Mouse (Mus musculus) cerebellum, adult 2 months (tissue): Measurements from ENCODE around the gene Srrd.

ENCODE experiments used
- CTCF ChIP-seq: fragments of 200-500 bp; IDR thresholded peaks from 2 replicates; pipeline ENCODE4 v1.5.1; 2011; ENCODE audit warnings: low read depth, mild to moderate bottlenecking, control low read depth, low read length, moderate library complexity, borderline replicate concordance; ENCODE audit not compliant: insufficient read depth
- POLR2A ChIP-seq: fragments of 200-500 bp; IDR thresholded peaks from 2 replicates; pipeline ENCODE4 v1.6.1; 2011; ENCODE audit warnings: low read length, control low read depth, borderline replicate concordance; ENCODE audit not compliant: insufficient read depth

DNA sequence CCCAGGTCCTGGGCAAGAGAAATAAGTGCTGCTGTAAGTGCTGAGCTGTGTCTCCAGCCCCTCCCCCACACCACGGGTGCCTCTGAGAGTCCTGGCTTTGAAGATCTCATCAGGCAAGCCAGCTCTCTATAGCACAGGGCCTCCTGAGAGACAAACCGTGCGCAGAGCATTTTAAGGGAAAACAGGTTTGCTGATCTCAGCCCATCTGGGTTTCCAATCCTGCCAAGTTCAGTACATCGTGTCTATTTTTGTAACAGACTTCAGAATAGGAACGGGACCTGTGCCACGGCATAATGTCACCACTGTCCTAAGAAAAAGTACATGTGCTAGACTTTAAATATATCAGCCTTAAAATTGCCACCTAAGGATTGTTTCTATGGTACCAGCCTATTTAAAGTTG lies 21.9 kb downstream of the Srrd start:
- TF ChIP-seq CTCF (no peak), POLR2A (no peak)
